Mouse (Mus musculus) layer of hippocampus, adult 9-11 months (tissue): ENCODE data around the gene Sox14.
A peak's percentile ranks its signal among the peaks of the same experiment; 100 is the strongest.

Experiments
- DNase-seq: peaks from one replicate; pipeline ENCODE4 v3.0.0; 2022

Gene Sox14

GRCm38 (mm10) chr9:99875618-99876372 is at the start of gene Sox14:
Sox14 (minus strand) TSS chr9:99876170.
- DNase-seq = no peak

GRCm38 (mm10) chr9:99879311-99879710 is 3.3 kb upstream of the Sox14 start:
- no peak for DNase-seq

- DNase-seq = no peak
Observed at GRCm38 (mm10) chr9:99878588-99878987, 2.6 kb upstream of the Sox14 start.

GRCm38 (mm10) chr9:99877056-99877546 is 1.1 kb upstream of the Sox14 start:
- no peak for DNase-seq

GRCm38 (mm10) chr9:99876373-99877055 is 544 bp upstream of the Sox14 start:
- DNase-seq = no peak

- no peak for DNase-seq
Observed at GRCm38 (mm10) chr9:99874735-99875617, 994 bp downstream of the Sox14 start.

GRCm38 (mm10) chr9:99873721-99874120 is 2.2 kb downstream of the Sox14 start:
- no peak for DNase-seq

- DNase-seq = no peak
Observed at GRCm38 (mm10) chr9:99873116-99873620, 2.8 kb downstream of the Sox14 start.

- DNase-seq = no peak
Observed at GRCm38 (mm10) chr9:99872204-99873115, 3.5 kb downstream of the Sox14 start.

GRCm38 (mm10) chr9:99871556-99872203 is 4.3 kb downstream of the Sox14 start:
- no peak for DNase-seq

- DNase-seq = no peak
Observed at GRCm38 (mm10) chr9:99870780-99871555, 5.0 kb downstream of the Sox14 start.

GRCm38 (mm10) chr9:99869936-99870779 is 5.8 kb downstream of the Sox14 start:
- DNase-seq = no peak

- no peak for DNase-seq
Observed at GRCm38 (mm10) chr9:99869275-99869674, 6.7 kb downstream of the Sox14 start.

- DNase-seq = no peak
Observed at GRCm38 (mm10) chr9:99868606-99869005, 7.4 kb downstream of the Sox14 start.

GRCm38 (mm10) chr9:99868054-99868453 is 7.9 kb downstream of the Sox14 start:
- no peak for DNase-seq

GRCm38 (mm10) chr9:99862936-99863335 is 13.0 kb downstream of the Sox14 start:
- DNase-seq = no peak

GRCm38 (mm10) chr9:99854486-99854885 is 21.5 kb downstream of the Sox14 start:
- DNase-seq = no peak

- DNase-seq = no peak
Observed at GRCm38 (mm10) chr9:99853356-99853755, 22.6 kb downstream of the Sox14 start.

GRCm38 (mm10) chr9:99850354-99850753 is 25.6 kb downstream of the Sox14 start:
- peak; percentile 77 for DNase-seq

GRCm38 (mm10) chr9:99848327-99848726 is 27.6 kb downstream of the Sox14 start:
- DNase-seq = no peak
